Mouse (Mus musculus) cerebellum, adult 11-12 months (tissue): ENCODE data around the gene AA986860.

Source experiments
- DNase-seq: peaks from one replicate; pipeline ENCODE4 v3.0.0; 2022

AA986860 gene

GRCm38 (mm10) chr1:130737411-130737881 lies 5.7 kb downstream of the AA986860 start:
- no peak for DNase-seq

- DNase-seq: no peak
These were observed 6.1 kb downstream of the AA986860 start for GRCm38 (mm10) chr1:130737916-130738315.

GRCm38 (mm10) chr1:130738551-130739106 lies 6.9 kb downstream of the AA986860 start:
- DNase-seq: no peak

GRCm38 (mm10) chr1:130739636-130740035 lies 7.9 kb downstream of the AA986860 start:
- DNase-seq: no peak

GRCm38 (mm10) chr1:130740227-130740648 lies 8.5 kb downstream of the AA986860 start:
- peak; percentile 51 for DNase-seq

- no peak for DNase-seq
These were observed 9.3 kb downstream of the AA986860 start for GRCm38 (mm10) chr1:130740781-130741720.

GRCm38 (mm10) chr1:130742201-130742600 lies 10.4 kb downstream of the AA986860 start:
- no peak for DNase-seq

GRCm38 (mm10) chr1:130743775-130744174 lies 12.0 kb downstream of the AA986860 start:
- DNase-seq: no peak

GRCm38 (mm10) chr1:130744217-130744616 lies 12.4 kb downstream of the AA986860 start:
- no peak for DNase-seq

- DNase-seq: no peak
These were observed 13.2 kb downstream of the AA986860 start for GRCm38 (mm10) chr1:130744961-130745360.

GRCm38 (mm10) chr1:130745591-130745990 lies 13.8 kb downstream of the AA986860 start:
- DNase-seq: no peak

- no peak for DNase-seq
These were observed 15.0 kb downstream of the AA986860 start for GRCm38 (mm10) chr1:130746819-130747218.

- no peak for DNase-seq
These were observed 27.9 kb downstream of the AA986860 start for GRCm38 (mm10) chr1:130759689-130760088.

GRCm38 (mm10) chr1:130761597-130761996 lies 29.8 kb downstream of the AA986860 start:
- DNase-seq: no peak

- DNase-seq: no peak
These were observed 30.4 kb downstream of the AA986860 start for GRCm38 (mm10) chr1:130762045-130762760.

GRCm38 (mm10) chr1:130764027-130764461 lies 32.3 kb downstream of the AA986860 start:
- no peak for DNase-seq

- DNase-seq: no peak
These were observed 35.3 kb downstream of the AA986860 start for GRCm38 (mm10) chr1:130767066-130767465.

GRCm38 (mm10) chr1:130769925-130770324 lies 38.1 kb downstream of the AA986860 start:
- DNase-seq: no peak

GRCm38 (mm10) chr1:130770487-130770886 lies 38.7 kb downstream of the AA986860 start:
- no peak for DNase-seq

GRCm38 (mm10) chr1:130770981-130771494 lies 39.3 kb downstream of the AA986860 start:
- DNase-seq: no peak

- no peak for DNase-seq
These were observed 43.5 kb downstream of the AA986860 start for GRCm38 (mm10) chr1:130775234-130775633.

GRCm38 (mm10) chr1:130775691-130776331 lies 44.0 kb downstream of the AA986860 start:
- DNase-seq: no peak
